Mouse (Mus musculus): ENCODE data around the gene Gm20458.

Gm20458 gene

DNA sequence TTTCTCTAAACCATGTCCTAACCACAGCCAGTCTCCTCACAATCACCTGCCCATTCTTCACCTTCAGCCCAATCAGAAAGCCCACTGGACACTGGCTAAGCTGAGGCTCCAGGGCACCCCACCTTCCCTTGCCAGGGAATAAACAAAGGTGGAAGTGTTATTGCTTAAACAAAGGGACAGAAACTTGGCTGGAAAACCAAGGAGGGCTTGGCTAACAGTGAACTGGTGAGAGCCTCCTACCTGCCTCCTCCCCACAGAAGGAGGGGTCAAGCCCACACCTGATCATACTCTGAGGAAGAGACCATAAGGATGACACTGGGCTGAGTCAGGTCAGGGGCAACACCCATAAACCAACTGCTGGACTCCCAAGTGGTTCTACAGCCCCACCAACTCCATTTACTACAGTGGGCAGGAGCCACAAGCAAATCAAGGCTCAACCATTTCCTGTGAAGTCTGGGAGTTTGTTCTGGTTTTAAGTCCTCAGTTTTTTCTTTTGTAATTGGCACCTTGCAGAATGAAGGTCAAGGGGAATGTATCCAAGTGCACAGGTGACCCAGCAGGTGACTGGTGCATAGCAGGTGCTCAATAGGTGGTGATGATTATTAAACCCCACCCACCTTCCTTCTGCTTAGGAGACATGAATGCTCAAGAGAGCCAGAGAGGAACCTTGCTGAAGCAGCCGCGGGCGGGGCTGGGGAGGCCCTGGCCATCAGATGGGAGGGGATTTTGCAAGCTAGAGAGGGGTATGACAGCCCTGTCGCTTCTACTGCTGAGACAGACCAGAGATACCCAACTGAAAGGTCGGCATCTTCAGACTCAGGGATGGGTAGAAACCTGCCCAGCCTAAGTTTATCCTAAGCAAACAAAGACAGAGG, 25.3 kb upstream of the Gm20458 start:
- no peak for DNase-seq

DNA sequence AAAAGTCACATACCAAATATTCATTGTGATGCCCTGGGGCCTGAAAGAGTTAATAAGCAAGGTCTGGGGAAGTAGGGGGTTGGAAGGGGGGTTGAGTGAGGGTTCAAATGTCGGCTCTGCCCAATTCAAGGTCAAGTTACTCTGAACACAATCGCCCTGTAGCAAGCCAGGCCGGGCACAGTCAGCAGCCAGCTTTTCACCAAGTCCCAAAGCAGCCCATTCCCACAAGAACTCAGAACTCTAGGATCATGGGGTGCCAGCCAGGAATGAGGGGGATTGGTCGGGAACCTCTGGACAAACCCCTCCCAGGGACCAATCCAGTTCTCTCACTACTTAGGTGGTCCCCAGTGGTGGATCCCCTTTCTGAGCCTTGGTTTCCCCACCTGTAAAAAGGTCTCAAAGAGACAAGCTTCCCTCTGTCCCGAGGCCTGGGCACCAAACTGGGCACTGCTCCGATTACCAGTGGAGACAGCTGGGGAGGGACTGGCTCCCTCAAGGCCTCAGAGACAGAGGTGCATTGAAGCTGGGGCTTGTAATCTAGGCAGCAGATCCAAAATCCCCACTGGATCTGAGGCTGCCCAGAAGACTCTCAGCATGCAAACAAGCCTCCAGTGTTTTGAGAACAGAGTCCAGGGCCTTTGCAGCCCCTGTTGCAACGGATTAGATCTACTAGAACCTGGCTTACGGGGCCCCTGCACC, 24.4 kb upstream of the Gm20458 start:
- DNase-seq = no peak

DNA sequence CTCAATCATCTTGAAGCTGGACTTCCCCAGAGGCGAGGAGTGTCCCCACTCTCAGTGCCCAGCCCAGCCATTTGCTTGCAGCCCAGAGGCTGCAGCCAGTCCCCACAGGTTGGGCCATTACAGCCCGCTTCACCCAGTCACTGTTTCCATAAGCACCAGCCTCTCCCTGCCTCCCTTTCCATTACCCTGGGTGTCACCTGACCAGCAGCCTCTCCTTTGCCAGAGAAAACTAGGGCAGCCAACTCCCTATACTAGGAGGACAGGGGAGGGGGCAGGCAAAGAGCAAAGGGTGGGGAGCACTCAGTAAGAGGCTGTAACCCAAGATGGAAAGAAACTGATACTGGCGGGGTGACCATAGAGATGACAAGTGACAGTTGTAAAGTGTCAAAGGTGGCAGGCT, 23.8 kb upstream of the Gm20458 start:
- DNase-seq = no peak

DNA sequence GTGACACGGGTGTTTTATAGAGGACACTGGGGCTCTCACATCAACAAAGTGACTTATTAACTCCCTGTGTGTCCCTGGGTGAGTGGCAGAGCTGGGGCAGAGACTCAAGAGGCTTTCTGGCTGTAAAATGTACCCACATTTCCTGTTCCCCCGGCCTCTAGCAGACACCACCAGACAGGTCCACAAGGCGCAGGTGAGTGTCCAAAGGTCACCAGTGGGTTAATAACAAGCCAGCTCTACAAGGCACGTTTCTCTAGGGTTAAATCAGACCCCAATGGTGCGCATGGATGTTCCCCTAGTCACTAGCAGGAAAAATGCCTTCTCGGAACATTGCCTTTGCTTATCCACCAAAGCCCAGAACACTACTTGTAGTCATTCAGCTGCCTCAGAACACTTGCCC, 23.1 kb upstream of the Gm20458 start:
- DNase-seq = no peak

DNA sequence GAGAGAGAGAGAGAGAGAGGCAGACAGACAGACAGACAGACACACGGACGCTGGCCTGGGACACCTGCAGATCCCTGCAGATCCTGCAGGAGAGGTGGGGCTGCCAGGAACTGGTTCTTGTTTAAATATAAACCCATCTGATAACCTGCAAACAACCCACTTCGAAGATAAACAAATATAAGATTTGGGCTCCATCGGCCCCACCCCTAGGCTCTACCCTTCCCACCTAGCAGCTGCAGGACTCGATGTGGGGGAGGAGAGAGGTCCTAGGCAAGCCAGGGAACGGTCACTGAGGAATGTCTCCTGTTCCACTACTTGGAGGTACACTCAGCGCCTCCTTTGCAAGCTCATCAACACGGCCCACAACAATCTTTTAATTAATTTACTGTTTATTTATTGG, 22.5 kb upstream of the Gm20458 start:
- no peak for DNase-seq

DNA sequence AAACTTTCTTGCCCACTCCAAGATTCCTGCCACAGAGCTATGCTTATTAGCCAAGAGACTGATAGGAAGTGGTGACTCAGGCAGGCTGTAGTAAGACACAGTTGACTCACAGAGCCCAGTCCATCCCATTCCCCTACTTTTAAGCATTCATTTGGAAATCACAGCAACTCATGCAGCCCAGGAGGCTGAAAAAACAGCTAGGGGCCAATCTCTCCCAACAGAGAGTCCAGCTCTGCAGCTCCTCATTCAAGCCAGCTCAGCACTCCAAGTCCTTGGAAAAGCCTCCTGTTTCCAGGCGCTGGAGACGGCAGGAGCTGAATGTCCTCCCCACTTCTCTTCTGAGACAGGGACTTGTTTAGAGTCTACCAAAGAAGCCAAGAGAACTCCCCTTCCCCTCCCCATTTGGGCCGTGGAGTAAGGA, 21.8 kb upstream of the Gm20458 start:
- no peak for DNase-seq

DNA sequence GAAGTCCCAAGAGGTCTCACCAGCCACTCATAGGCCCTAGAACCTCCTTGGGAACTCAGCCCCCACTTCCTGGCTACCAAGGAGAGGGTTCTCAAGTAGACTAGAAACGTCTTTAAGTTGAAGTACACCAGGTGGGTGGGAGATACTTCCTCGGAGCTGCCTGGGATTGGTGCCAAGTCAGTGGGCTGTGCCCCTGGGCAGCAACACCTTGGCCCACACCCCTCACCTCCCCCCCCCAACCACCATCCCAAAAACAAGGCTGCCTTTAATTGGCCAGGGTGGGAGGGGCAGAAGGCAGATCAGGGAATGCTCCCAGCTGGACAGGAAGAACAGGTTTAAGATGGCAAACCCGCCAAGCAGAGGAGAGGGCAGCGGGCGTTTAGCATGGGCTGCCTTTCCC, 20.5 kb upstream of the Gm20458 start:
- DNase-seq = no peak

DNA sequence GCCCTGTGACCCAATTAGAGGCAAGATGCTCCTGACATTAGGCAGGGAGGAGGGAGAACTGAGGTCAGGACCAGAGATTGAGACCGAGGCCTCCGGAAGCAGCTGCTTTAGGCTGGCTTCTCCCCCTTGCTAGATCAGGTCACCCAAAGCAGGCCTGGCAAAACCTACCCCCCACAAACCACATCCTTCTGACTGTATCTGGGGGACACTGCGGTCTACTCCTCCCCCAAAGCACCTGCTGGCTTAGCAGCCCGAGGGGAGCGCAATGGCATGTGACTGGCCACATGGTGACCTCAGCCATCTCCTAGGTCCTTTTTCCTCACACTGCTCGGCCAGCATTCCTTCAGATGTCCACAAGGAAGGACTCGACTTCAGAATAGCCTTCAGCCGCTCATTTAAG, 19.6 kb upstream of the Gm20458 start:
- peak; percentile 79 to 82 for DNase-seq

DNA sequence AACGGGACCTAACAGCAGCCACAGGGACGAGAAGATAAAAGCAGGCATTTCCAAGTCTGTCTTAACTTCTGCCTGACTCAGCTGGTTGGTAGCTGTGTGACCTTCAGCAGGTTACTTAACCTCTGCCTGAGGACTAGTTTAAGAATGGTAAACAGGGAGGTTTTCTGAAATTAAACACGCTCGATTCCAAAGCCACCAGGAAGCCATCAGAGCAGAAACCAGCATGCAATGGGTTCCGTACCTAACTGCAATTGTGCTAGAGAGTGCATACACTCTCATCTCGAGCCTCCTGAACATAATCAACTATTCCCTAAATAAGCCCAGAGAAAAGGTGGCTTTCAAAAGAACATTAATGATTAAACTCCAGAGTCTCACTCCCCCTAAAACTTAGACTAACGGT, 19.0 kb upstream of the Gm20458 start:
- DNase-seq = no peak

DNA sequence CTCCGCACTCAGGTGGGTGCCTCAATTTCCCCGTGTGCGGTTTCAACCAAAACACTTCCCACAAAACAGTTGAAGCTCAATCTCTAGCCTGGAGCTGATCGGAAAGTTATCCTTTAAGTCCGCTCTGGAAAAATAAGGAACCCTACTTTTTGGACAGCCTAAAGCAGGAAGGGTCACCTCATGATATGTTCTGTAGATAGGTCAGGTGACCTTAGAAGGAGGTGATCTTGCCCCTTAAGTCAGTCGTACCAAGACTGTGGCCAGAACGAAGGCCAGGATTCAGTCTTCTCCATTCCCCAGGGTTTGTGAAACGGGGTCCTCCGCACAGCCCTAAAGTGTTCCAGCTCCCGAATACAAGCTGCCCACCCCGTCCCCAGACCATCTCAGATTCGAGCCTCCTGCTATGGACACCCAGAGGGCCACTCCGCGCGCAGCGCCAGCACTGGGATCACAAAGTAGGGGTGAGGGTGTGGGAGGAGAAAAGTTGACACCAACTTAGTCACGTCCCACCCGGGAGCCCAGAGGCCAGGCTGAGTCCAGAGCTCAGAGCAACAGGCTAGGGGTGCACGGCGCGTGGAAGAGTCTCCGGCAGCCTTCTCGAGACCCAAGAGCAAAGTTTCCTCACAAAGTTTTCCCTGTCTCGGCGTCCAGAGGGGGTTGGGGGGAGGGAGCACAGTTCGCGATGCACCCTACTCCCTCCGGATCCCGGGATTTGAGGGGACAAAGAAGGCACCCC, 18.3 kb upstream of the Gm20458 start:
- peak; percentile 45 to 50 for DNase-seq

DNA sequence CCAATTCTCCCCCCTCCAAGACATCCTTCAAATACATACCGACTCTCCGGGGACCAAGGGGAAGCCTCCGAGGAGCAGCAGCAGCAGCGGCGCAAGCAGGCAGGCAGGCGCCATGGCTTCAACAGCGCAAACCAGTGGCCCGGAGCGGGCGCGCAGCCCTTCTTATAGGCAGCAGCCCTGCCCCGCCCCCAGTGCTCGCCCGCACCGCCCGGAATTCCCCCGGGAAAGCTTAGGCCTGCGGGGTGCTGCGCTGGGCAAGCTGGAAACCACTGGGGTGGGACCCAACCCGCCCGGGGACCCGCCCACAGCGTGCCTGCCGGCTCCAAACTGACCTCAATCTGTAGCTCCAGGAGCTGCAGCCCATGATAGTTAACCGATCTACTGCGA, 17.7 kb upstream of the Gm20458 start:
- DNase-seq = peak; percentile 88 to 89

DNA sequence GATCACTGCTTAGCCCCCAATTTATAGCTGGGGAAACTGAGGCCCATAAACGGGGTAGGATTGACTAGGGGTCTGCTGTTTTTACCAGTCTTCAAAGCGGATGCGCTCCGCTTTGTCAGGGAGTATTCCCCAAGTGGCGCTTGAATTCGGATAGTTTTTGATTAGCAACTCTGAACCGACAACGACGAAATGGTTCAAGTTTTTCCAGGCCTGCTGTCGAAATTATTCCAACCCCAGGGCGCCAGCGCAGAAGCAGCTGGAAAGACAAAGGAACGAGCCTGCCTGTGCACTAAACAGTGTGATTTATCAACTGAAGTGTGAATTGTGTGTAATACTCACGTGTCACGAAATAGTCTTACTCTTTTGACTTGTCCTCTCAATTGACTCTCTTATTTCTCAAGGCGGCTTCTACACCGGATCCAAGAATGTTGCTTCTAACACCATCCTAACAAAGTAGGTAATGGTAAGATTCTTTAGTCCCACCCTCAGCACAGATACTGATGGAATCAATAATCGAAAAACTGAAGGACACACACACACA, 17.2 kb upstream of the Gm20458 start, which contains the start of gene Sdc4:
Sdc4 (minus strand) TSS at position 428 of the 541 bp plus-strand sequence.
- DNase-seq = peak in 1 of 2 experiments; percentile 27

DNA sequence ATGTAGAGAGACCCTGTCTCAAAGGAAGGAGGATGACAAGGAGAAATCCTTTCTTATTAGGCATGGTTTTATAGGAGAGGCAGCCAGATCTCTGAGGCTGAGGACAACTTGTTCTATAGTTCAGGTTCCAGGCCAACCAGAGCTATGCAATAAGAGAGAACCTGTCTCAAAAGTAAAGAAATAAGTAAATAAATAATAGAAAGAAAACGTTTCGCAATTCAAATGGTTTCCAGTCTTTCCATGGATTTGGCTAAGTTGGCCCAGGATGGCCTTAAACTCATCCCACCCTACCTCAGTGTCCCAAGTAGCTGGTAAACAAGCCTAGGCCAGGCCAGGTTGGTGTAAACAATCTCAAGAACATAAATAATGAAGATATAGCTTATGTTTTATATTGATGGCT, 16.1 kb upstream of the Gm20458 start:
- DNase-seq = no peak

DNA sequence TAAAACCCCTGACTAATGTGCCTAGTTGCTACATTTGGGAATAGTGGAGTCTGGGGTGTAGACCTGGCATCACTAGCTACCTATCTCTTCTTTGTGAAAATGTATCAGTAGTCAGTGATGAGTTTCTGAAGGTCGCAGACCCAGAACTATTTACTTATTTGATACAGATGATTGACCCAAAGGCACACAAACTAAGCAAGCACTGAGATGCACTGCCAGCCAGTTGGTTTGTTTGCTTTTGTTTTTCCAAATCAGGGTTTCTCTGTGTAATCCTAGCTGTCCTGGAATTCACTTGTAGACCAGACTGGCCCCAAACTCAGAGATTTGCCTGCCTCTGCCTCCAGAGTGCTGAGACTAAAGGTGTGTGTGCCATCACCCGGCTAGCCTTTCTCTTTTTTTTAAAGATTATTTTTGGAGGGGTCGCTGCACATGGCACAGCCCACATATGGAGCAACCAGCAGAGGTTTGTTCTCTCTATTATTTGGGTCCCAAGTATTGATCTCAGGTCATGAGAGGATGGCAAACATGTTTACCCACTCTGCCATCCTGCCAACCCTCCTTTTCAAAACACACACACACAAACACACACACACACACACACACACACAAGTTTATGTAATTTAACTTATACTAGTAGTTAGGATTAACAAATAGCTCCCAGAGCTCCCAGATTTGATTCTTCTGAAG, 15.2 kb upstream of the Gm20458 start:
- DNase-seq = no peak

DNA sequence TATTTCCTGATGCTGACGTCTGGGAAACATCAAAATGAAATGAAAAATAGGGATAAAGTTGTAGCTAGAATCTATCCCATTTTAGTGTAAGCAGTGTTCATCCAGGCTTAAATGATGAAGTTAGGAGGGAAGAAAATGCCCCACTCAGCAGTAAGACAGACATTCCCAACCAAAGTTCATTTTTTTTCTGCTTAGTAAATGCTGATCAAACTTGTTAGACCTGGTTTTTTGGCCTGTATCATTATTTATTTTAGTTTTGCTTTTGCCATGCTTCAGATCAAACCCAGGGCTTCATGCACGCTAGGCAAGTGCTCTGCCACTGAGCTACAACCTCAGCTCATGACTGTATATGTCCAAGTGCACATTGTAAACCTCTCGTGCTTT, 14.7 kb upstream of the Gm20458 start:
- no peak for DNase-seq

DNA sequence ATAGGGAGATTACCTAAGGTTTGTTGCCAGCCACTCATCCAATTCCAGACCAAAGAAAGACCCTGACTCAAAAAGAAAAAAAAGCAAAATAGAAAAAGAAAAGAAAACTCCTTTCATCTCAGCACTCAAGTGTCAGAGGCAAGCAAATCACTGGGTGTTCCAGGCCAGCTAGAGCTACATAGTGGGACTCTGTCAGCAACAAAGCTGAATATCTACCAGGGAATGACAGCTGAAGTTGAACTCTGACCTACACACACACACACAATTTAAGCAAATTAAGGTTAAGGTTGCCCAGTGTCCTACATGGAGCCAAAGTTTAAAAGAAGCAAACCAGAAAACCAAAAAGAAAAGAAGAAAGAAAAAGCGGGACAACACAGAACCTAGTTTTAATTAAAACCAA, 12.6 kb upstream of the Gm20458 start:
- DNase-seq = no peak

DNA sequence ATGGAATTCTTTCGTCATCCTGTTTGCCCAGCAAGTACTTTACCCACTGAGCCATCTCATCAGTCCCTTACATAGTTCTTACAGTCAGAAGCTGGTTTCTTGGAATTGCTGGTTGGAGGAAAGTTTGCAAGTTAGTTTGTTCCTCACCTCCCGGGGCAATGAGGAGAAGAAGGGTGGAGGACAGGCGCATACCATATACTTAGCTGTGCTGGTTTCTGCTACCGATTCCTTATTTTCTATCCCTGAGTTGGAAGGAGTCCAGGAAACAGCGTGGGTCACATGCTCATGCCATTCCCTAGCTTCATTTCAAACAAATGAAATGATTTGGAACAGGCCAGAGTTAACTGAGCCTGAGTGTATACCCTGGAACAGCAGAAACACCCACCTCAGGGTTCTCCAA, 11.8 kb upstream of the Gm20458 start:
- DNase-seq = no peak

DNA sequence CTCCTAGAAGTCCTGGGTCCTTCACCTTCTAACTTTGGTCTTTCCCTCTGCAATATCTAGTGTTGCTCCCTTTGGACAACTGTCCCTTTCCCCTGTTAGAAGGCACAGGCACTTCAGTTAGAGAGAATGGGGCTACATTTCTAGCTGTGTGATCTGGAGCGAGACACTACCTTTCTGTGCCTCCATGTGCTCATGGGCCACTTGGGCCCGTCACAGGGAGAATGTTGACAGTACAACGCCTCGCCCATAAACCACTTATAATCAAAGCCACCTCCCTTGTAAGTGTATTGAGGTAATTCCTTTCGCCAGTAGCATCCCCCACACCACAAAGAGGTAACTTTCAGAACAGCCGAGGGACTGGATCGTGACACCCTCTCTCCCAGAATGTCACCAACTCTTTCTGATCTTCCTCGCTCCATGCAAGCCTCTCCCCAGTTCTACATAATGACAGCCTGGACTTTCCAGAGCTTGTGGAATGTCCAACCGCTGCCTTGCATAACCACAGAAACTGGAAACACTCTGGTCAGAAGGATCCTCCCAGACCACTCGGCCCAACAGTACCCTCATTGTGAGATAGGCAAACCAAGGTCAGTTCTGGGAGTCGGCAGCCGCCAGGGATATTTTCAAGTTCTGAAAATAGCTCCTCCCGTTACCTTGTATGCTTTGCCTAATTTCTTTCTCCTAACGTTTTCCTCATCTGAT, 11.3 kb upstream of the Gm20458 start:
- DNase-seq = no peak

DNA sequence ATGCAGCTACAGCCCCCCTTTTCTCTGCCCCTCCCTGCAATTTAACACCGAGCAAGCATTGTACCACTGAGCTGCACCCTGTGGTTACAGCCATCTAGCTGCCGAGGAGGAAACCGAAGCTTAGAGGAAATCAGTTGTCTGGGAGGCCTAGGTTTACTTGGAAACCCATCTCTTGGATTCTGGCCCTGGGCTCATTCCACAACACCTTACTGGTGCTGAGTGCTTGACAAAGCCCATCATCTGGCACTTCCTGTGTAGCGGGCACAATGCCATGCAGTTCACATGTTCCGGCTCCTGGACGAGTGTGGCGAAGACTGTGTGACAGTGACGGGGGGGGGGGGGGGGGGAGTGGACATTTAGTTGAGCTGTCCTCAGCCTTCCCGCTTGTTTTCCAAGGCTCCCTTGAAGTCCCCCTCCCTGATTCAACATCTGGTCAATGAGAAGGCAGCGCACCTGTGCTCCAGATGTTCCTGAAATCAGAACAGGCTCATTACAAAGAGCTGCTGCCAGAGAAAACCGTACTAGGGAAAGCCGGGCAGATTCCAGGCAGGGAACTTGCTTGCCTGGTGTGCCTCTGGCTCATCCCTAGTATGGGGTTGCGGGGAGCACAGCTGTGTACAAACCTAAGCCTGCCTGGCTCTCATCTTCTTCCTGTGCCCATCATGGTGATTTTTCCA, 8.6 kb upstream of the Gm20458 start:
- DNase-seq = no peak

DNA sequence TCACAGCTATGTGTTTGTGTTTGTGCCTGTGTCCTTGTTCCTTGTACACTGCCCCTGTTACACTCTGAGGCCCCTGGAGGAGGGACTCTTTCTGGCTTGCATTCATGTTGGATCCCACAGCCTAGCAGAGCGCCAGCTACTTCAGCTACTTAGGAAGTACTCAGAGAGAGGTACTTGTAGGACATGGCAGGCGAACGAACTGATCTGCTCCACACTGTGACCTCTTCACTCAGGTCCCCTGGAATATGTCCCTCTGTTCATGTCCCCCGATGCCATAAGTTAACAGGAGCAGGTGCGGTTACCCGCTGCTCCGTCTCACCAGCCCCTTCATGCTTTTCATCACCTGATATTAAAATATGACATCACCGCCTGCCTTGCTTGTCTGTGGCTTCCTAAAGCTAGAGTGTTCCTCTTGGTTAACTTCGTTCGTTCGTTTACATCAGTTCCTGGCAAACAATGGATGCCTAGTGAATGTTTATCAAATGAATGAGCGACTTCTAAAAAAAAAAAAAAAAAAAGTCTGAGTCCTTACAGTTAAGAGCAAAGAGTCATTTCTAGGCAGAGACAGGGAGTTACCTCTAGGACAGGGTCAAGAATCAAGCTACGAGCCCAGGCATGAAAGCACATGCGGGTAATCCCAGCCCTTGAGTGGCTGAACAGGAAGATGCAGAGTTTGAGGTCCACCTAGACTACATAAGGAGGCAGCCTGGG, 7.6 kb upstream of the Gm20458 start:
- no peak for DNase-seq

Measured in B cell, adult 2 months (primary cell).